Mouse (Mus musculus): ENCODE data around the gene Arhgap31.

DNA sequence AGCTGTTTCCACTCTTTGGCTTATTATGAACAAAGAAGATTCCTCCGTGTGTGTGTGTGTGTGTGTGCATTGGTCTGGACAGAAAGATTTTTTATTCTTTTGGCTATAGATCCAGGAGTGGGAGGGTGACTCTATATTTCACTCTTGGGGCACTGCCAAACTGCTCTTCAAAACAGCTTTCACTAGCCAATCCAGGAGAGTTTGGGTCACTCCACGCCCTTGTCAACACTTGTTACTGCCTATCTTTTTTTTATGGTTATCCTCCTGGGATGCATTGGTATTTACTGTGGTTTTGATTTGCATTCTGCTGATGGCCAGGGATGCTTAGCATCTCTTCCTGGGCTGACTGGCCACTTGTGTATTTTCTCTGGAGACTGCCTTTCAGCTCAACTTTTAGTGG is 68.6 kb downstream of the Arhgap31 start:
- TF ChIP-seq POLR2A (IDR thresholded peaks at IDR 0.05; ENCODE audit: borderline replicate concordance, control insufficient read depth, low read depth, low read length) (no peak), CTCF (IDR thresholded peaks at IDR 0.05; ENCODE audit: control insufficient read depth, insufficient read depth, low read length) (no peak)
